Mouse (Mus musculus): ENCODE results near the gene Olfr872.
"Not testable (repeated sequence)": the region's sequence is repeated elsewhere in the genome, so short reads cannot be mapped to it uniquely, and the experiment has no call there.

Gene Olfr872

GRCm38 (mm10) chr9:20236819-20237218, at the start of gene Olfr872:
TSS of gene Olfr872 (plus strand) at chr9:20237119.
- in situ Hi-C loops (cut with MboI, MseI), result no loop called here

GRCm38 (mm10) chr9:20202131-20202530, 34.8 kb upstream of the Olfr872 start:
- in situ Hi-C loops (cut with MboI, MseI), result no loop called here

GRCm38 (mm10) chr9:20203413-20203984, 33.4 kb upstream of the Olfr872 start:
- in situ Hi-C loops (cut with MboI, MseI), result not testable (repeated sequence)

GRCm38 (mm10) chr9:20210812-20211211, 26.1 kb upstream of the Olfr872 start:
- in situ Hi-C loops (cut with MboI, MseI), result no loop called here

- in situ Hi-C loops (cut with MboI, MseI), result no loop called here
Observed at GRCm38 (mm10) chr9:20211477-20211876, 25.4 kb upstream of the Olfr872 start.

- in situ Hi-C loops (cut with MboI, MseI), result no loop called here
Observed at GRCm38 (mm10) chr9:20211907-20212306, 25.0 kb upstream of the Olfr872 start, which contains the start of gene Olfr871. TSS of gene Olfr871 (plus strand) at chr9:20212207.

- in situ Hi-C loops (cut with MboI, MseI), result no loop called here
Observed at GRCm38 (mm10) chr9:20237378-20237777, 459 bp downstream of the Olfr872 start.

GRCm38 (mm10) chr9:20282051-20282450, 45.1 kb downstream of the Olfr872 start, which contains the start of gene Olfr39:
TSS of gene Olfr39 (plus strand) at chr9:20282351.
- in situ Hi-C loops (cut with MboI, MseI), result no loop called here

GRCm38 (mm10) chr9:20295562-20295961, 58.6 kb downstream of the Olfr872 start:
- in situ Hi-C loops (cut with MboI, MseI), result not testable (repeated sequence)

GRCm38 (mm10) chr9:20298232-20298631, 61.3 kb downstream of the Olfr872 start, which contains the start of gene Olfr873:
TSS of gene Olfr873 (plus strand) at chr9:20298532.
- in situ Hi-C loops (cut with MboI, MseI), result no loop called here
